Mouse (Mus musculus) ES-E14 (cell line): ENCODE data around the gene Grip1.

Experiments used
- CHD2 ChIP-seq: IDR thresholded peaks from 2 replicates; pipeline ENCODE4 v1.6.1; 2014; ENCODE audit warnings: mild to moderate bottlenecking, low read depth, low read length, inconsistent platforms
- MAFK ChIP-seq: IDR thresholded peaks from 2 replicates; pipeline ENCODE4 v1.6.1; 2014; ENCODE audit warnings: mild to moderate bottlenecking, low read depth, low read length, inconsistent platforms; ENCODE audit not compliant: insufficient read depth
- ZC3H11A ChIP-seq: IDR thresholded peaks from 2 replicates; pipeline ENCODE4 v1.6.1; 2012; ENCODE audit warnings: low read depth, mild to moderate bottlenecking, inconsistent platforms, low read length, borderline replicate concordance
- ZNF384 ChIP-seq: IDR thresholded peaks from 2 replicates; pipeline ENCODE4 v1.6.1; 2012; ENCODE audit warnings: low read depth, low read length, inconsistent platforms

DNA sequence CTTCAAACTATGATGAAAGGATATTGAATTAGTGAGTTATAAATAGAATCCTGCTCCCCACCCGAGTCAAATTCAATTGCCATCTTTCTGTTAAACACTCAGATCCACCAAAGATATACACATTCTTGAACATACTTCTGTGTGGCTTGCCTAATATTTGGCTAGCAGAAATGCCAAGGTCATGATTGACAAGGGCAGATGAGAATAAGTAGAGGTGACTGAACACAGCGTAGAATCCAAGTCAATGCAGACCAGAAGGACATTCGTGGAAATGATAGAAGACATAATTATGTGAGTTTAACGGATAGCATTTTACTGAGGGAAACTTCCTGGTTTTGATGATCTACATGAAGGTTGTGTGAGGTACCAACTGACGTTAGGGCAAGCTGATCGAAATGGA lies 153.9 kb downstream of the Grip1 start:
- TF ChIP-seq ZNF384 (no peak), MAFK (no peak), CHD2 (no peak), ZC3H11A (no peak)
